Mouse (Mus musculus): ENCODE measurements around the gene Gm7534. TPM values are rescaled to one million over a fixed set of nuclear protein-coding genes. Genes with fewer than 3 reads are reported as not detected.

Gene Gm7534
- total RNA-seq (2022): not detected

DNA sequence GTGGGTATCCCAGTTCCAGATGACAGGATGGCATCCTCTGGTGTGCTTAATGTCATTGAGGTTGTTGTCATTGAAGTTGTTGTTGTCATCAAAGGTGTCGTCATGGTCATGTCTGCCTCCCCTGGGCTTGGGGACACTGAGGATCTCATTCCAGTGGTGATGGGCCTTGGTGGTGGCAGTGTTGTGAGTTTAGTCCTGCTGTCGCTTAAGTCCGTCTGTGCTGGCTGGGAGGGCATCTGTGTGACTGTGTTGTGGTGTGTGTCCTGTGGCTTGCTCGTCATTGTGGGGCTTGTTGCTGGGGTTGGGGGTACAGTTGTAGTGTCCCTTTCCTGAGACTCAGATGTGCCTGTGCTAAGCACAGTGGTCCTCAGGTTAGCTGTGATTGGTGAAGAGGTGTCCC, at the start of gene Gm7534:
Gene Gm7534 (minus strand): TSS at position 101 of the 400 bp plus-strand sequence.
- no peak for DNase-seq (ENCODE audit: low spot score in 2 of 2)

DNA sequence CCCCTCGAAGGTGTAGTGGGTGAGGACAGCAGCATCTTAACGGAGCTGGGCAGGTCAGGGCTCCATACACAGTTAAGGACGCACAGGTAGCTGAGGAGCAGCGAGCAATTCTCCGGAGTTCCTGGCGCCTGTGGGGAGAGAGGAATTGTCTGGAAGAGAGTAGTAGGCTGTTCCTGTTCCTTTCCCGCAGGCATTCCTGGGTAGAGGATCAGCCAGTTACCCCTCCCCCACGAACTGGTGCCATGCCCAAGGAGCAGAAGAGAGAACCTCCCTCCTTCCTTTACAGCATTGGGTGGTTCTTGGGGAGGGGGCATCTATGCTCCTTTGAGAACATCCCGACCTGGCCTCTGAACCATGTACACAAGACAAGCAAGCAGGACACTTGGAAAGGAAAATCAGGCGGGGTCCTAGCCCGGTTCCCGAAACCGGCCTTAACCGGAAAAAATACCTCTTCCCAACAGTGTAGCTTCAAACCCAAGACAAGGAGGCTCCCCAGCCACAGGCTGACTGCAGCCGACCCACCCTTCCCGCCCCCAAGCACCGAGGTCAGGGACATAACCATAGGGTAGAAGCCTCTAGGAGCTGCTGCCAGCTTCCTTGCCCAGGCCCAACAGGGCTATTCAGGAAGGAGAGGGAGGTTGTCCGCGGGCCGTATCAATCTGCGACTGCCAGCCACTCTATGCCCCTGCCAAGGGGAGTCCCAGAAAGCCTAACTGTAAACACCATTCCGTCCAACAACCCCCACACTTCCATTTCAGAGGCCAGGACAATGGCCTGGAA, 49.5 kb upstream of the Gm7534 start:
- DNase-seq (ENCODE audit: low spot score in 2 of 2): no peak

DNA sequence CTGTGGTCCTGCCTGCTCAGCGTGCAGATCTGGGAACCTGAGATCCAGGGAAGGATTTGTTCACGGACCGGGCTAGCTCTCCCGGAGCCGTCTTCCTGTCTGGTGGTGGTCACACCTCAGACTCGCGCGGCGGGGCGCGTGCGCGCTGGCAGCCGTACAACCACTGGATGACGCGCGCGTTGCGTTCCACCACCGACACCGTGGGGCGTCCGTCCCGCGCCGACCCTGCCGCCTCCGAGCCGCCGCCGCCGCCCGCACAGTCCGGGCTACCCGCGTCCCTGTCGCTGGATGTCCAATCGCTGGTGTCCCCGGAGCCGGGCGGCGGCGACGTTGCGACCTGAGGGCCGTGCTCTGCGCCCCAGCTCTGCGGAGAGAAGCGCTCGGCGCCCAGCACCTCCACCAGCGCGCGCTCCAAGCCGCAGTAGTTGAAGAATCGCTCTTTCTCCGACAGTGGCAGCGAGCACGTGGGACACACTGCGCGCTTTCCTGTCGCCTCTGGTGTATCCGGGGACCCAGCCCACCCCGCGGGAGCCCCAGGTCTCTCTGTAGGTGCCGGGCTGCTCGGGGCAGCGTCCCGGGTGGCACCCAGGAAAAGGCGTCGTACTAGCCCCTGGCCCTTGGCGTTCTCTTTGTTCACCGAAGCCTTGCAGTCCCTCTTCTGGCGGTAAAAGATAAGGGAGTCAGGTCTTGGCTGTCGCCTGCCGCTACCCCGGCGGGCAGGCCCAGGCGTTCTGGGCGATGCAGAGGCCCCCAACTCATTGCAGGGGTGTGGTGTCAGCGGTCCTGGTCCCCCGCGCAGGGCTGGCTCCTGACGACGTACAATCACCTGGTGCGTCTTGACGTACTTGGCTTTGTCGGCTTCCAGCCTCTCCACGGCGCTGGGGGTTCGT, 48.7 kb upstream of the Gm7534 start:
- DNase-seq (ENCODE audit: low spot score in 2 of 2): no peak

- no peak for DNase-seq (ENCODE audit: low spot score in 2 of 2)
Measured at GRCm38 (mm10) chr4:134250930-134251240, 48.1 kb upstream of the Gm7534 start.

GRCm38 (mm10) chr4:134250116-134250929, 47.5 kb upstream of the Gm7534 start:
- DNase-seq (ENCODE audit: low spot score in 2 of 2): no peak

DNA sequence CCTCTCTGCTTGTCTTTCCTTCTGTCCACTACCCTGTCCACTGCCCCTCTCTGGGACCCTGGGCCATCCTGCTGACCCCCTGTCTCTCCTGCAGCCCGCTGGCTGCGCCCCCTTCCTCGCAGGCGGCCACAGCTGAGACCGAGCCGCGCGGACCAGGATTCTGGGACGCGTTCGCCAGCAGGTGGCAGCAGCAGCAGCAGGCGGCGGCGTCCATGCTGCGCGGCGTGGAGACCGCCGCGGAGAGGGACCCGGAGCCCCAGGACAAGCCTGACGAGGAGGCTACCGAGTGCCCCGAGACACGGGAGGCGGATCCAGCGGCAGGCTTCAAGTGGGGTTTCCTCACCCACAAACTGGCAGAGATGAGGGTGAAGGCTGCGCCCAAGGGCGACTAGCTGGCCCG, 46.8 kb upstream of the Gm7534 start:
- peak in 1 of 2 experiments; percentile 58 for DNase-seq (ENCODE audit: low spot score in 2 of 2)

- DNase-seq (ENCODE audit: low spot score in 2 of 2): no peak
Measured at GRCm38 (mm10) chr4:134246719-134247258, 44.0 kb upstream of the Gm7534 start, which contains the start of gene Gm30191. Gm30191 (plus strand) TSS chr4:134246935.

- no peak for DNase-seq (ENCODE audit: low spot score in 2 of 2)
Measured at GRCm38 (mm10) chr4:134246256-134246655, 43.5 kb upstream of the Gm7534 start.

DNA sequence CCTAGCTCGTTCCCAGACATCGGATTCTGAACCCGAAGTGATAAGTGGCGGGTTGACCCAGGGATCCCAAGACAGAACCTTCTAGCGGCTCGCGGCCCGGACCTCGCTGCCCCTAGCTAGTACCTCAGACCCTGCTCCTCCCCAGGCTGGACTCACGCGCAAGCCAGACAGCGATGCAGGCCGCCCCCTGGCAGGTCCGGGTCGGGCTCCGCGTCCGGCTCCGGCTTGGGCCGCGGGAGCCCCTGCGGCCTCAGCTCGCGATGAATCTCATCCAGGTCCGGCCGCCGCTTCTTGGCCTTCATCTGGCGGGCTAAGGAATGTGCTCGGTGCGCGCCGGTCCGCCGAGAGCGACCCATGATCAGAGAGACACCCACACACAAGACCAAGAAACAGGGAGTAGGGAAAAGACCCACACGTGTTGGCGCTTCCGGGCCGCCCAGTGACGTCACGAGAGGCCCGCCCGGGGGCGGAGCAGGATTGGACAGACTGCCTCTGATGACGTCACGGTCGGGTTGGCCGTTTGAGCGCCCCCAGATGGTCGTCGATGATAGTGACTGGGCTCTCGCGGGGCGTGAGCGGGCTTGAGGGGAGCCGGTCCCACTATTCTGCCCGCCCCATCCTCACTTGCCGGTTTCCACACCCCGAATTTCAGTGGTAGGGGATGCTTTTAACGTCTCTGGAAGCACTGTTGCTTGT, 42.5 kb upstream of the Gm7534 start, which contains the start of gene Zfp593:
Gene Zfp593 (minus strand): TSS at position 445 of the 696 bp plus-strand sequence.
- peak; percentile 92 to 95 for DNase-seq (ENCODE audit: low spot score in 2 of 2)

GRCm38 (mm10) chr4:134243516-134244250, 40.9 kb upstream of the Gm7534 start, which contains the start of gene E130218I03Rik:
E130218I03Rik (plus strand) TSS chr4:134243662.
- DNase-seq (ENCODE audit: low spot score in 2 of 2): no peak

- DNase-seq (ENCODE audit: low spot score in 2 of 2): no peak
Measured at GRCm38 (mm10) chr4:134238686-134239085, 35.9 kb upstream of the Gm7534 start.

GRCm38 (mm10) chr4:134238279-134238651, 35.5 kb upstream of the Gm7534 start, which contains the start of gene Cnksr1:
Cnksr1 (minus strand) TSS chr4:134238399.
- no peak for DNase-seq (ENCODE audit: low spot score in 2 of 2)

DNA sequence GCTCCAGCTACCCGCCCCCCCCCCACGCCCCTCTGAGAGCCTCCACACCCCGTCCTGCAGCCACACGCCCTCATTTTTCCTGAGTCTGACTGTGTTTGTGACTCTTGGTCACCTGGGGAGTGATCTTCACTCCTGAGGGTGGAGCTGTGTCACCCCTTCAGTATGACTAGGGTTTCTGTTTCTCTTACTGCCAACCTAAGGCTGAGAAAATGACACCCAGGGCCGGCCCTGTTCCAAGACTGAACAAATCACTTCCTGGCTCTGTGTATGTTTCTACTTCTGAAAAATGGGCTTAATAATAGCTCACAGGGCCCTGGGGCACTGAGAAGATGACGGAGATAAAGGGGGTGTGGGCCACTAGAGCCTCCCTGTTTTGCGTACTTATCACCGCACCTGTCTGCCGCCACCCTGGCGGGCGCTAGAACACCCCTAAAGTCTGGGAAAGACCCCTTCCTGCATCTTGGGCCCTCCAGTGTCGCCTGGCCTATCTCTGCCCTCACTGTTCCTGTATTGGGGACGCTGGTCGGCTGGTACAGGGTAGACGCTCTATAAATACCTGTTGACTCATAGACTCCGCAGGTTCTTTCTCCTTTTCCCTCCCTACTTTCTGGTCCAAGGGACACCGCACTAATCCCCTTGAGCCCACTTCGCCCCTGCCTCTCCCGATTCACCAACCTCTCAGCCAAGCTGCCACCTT, 34.9 kb upstream of the Gm7534 start:
- no peak for DNase-seq (ENCODE audit: low spot score in 2 of 2)

DNA sequence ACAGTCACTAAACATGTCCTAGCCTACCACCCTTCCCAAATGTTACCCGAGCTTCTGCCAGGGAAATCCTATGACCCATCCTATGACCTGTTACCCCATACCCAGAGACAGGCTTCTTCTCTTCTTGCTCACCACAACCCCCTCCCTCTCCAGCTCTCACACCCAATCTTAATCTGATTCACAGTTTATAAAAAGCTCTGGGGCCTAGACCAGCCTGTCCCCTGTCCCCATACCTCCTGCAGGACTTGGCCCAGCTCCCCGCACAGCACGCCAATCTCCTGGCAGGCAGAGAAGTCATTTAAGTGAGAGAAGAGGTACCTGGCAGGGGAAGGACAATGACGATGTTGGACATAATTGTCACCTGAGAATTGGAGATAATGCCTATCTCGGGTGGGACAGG, 32.1 kb upstream of the Gm7534 start:
- no peak for DNase-seq (ENCODE audit: low spot score in 2 of 2)

DNA sequence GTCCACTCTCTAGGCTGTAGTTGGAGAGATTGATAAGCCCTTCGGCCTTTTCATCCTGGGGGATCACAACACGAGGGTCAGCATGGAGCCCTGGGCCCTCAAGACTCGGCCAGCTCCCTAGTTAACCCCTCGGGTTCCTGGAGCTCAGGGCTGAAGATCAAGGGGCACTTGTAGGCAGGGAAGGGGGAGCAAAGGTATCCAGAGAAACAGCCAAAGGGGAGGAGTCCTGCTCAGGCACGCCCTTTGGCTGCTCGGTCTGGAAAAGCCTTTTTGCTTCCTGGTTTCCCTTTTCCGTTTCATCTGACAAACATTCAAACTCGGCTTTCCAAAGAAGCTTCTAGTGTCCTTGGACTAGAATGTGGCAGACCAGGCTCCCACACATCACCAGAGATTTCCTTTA, 27.6 kb upstream of the Gm7534 start:
- no peak for DNase-seq (ENCODE audit: low spot score in 2 of 2)

DNA sequence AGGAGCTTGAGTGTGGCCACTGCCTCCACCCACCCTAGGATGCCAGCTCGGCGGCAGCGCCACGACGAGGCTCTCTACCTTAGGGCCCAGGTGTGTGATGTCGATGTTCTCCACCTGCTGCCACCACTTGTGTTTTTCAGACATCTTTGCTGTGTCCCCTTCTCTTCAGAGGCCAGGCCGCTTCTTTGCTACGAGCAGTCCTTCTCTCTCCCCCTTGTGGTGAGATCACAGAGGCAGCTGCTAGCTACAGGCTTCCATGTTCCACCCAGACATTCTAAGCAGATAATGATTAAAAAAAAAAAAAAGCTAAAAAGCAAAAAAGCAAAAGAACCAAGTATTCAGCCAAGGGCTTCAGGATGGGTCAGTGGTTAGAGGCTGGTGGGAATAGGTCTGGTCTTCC, 24.4 kb upstream of the Gm7534 start, which contains the start of gene Catsper4:
Gene Catsper4 (minus strand): TSS at position 190 of the 400 bp plus-strand sequence.
- DNase-seq (ENCODE audit: low spot score in 2 of 2): no peak

DNA sequence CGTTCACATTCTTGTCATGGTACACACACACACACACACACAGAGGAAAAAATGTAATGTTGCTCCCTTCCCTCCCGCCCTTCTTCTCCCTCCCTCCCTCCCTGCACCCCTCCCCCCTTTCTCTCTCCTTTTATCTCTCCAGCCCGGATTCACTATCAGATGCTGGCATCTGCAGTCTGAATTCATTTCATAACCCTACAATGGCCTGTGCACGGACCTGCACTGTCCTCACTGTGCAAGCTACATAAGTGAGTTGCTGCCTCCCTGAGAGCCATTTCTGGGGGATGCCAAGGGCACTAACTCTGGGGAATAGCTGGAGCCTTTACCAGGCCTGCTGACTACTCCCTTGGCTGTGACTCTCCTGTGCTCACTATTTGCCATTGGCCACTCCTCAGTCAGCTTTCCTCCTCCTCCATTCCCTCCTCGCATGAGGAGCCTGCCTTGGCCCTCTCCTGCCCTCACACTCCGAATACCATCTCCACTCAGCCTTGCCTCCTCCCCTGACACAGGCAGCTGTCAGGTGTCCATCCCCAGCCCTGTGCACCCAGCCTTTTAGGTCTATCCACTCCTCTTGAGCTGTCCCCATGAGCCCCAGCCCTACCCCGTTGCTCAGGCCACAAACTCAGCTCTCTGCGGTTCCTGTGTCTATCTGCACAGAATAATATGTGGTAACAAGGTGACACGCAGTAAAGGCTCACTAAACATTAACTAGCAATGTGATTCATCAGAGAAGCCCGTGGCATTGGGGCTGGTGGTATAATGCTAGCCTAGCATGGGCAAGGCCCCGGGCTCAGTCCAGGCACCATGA, 20.2 kb upstream of the Gm7534 start:
- no peak for DNase-seq (ENCODE audit: low spot score in 2 of 2)

GRCm38 (mm10) chr4:134206488-134207053, 3.8 kb upstream of the Gm7534 start:
- DNase-seq (ENCODE audit: low spot score in 2 of 2): no peak
